Mouse (Mus musculus): ENCODE results near the gene Zfp989.
"Not testable (repeated sequence)": the region's sequence is repeated elsewhere in the genome, so short reads cannot be mapped to it uniquely, and the experiment has no call there.

The Zfp989 gene

GRCm38 (mm10) chr4:146971757-146972156 lies at the start of gene Zfp989:
TSS of gene Zfp989 (plus strand) at chr4:146971976.
- not testable (repeated sequence) for DNase-seq (ENCODE audit: low spot score)

- DNase-seq (ENCODE audit: low spot score) = no peak
These were observed 39.3 kb upstream of the Zfp989 start for GRCm38 (mm10) chr4:146932311-146933082.

GRCm38 (mm10) chr4:146941691-146942090 lies 30.1 kb upstream of the Zfp989 start:
- DNase-seq (ENCODE audit: low spot score) = not testable (repeated sequence)

- not testable (repeated sequence) for DNase-seq (ENCODE audit: low spot score)
These were observed 4.8 kb downstream of the Zfp989 start for GRCm38 (mm10) chr4:146976581-146976980.

DNA sequence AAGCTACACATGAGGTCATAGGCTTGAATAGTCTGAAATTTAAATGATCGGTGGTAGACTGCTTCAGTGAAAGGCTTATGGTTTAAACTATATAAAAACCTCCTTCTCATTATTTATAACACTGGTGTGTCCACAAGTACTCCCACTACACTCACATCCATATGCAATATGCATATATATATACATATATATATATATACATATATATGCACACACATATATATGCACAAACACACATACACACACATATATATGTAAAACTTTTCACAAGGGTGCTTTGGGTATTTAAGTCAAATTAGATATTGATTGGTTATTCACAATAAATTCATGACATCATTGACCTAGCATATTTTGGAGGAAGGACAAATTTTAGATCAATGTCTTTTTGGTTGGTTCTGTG lies 46.6 kb downstream of the Zfp989 start:
- not testable (repeated sequence) for DNase-seq (ENCODE audit: low spot score)

GRCm38 (mm10) chr4:147021550-147021949 lies 49.8 kb downstream of the Zfp989 start, which contains the start of gene Rex2:
TSS of gene Rex2 (plus strand) at chr4:147021850.
- not testable (repeated sequence) for DNase-seq (ENCODE audit: low spot score)

DNA sequence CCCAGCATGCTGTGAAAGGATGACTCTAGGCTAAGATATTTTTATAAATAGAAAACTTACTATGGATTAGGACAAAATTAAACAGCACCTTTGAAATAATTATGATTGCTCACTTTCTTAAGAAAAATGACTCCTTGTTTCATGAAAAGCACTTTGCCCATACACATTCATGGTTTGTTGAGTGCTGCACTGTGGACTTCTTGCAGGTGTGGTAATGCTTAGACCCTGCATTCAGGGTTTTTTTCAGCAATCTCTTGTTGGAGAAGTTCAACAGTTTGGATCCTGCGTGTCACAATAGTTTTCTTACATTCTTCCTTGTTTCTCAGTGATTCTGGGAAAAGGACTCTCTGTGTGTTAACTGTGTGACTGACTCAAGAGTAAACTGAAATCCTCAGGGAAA lies 54.6 kb downstream of the Zfp989 start:
- not testable (repeated sequence) for DNase-seq (ENCODE audit: low spot score)

DNA sequence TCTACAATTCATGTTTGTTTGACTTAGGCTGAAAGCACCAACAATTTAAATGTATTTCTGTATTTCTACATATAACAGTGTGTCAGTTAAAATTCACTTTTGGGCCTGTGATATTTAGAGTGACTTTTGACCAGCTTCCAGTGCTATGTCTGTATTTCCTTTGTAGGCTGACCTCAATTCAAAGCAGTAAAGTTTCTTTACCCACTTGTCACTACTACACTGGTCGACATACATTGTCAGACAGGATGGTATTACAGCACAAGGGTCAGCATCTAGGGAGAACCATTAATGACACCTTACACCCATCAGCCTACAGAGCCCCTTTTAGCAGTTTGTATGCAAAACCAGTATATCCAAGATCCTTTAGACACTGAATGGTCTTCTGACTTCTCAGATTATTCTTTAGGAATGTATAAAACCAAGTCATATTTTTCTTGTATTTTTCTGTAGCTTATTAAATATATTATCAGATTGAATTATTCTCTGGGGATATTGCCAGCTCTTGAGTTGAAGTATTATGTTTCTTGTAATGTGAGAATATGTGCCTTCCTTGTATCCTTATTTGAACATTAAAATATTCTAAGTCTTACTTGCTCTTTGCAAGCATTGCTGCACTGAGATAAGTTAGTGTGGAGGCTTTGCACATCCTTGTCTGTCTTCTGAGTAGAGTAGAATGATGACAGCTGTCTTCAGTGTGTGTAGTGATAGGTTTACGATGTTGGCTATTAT lies 59.7 kb downstream of the Zfp989 start:
- not testable (repeated sequence) for DNase-seq (ENCODE audit: low spot score)
